Mouse (Mus musculus) brain, embryonic 14.5 days (tissue): ENCODE measurements around the gene Slc29a4.

Experiments used
- CTCF ChIP-seq: fragments of 200-500 bp; IDR thresholded peaks from 2 replicates; pipeline ENCODE4 v1.5.1; 2012; ENCODE audit warnings: inconsistent platforms, mild to moderate bottlenecking, moderate library complexity, borderline replicate concordance; ENCODE audit not compliant: insufficient read depth, insufficient read length; ENCODE audit errors: extremely low read depth
- POLR2A ChIP-seq: fragments of 200-500 bp; IDR thresholded peaks from 2 replicates; pipeline ENCODE4 v1.6.1; 2012; ENCODE audit warnings: mild to moderate bottlenecking, inconsistent platforms, borderline replicate concordance; ENCODE audit not compliant: poor library complexity, insufficient read depth, insufficient read length, severe bottlenecking; ENCODE audit errors: extremely low read depth

- no peak for TF ChIP-seq POLR2A
- TF ChIP-seq CTCF: no peak
These were observed 34.4 kb downstream of the Slc29a4 start for GRCm38 (mm10) chr5:142726748-142727147.
